Mouse (Mus musculus) lung, embryonic 14.5 days (tissue): ENCODE results near the gene Icos. TPM values are rescaled to one million over a fixed set of nuclear protein-coding genes. Genes with fewer than 3 reads are reported as not detected.

Source experiments
- ATAC-seq: fragments of 200-750 bp; cut with Nextera tagmentation; 2 replicates; pipeline ENCODE4 v1.8.0; 2017; ENCODE audit warnings: mild to moderate bottlenecking, moderate TSS enrichment, moderate library complexity; ENCODE audit not compliant: insufficient read depth
- DNase-seq: peaks from one replicate; pipeline ENCODE4 v3.0.0-alpha.2; 2015
- H3K27ac ChIP-seq: fragments of 300-500 bp; sonication (generic); 2 replicates; pipeline ENCODE4 v1.5.1; 2014; ENCODE audit warnings: low read depth, mild to moderate bottlenecking, moderate library complexity
- H3K27me3 ChIP-seq: fragments of 300-500 bp; sonication (generic); 2 replicates; pipeline ENCODE4 v1.6.1; 2014; ENCODE audit warnings: low read length, control low read depth; ENCODE audit not compliant: insufficient read depth
- H3K36me3 ChIP-seq: fragments of 300-500 bp; sonication (generic); 2 replicates; pipeline ENCODE4 v1.6.1; 2014; ENCODE audit warnings: control low read depth; ENCODE audit not compliant: insufficient read depth
- H3K4me1 ChIP-seq: fragments of 300-500 bp; sonication (generic); 2 replicates; pipeline ENCODE4 v1.6.1; 2014; ENCODE audit warnings: antibody characterized with exemption, control low read depth; ENCODE audit not compliant: insufficient read depth
- H3K4me2 ChIP-seq: fragments of 300-500 bp; sonication (generic); 2 replicates; pipeline ENCODE4 v1.6.1; 2014; ENCODE audit warnings: mild to moderate bottlenecking
- H3K4me3 ChIP-seq: fragments of 300-500 bp; sonication (generic); 2 replicates; pipeline ENCODE4 v1.5.1; 2014; ENCODE audit warnings: low read depth, low read length
- H3K9ac ChIP-seq: fragments of 300-500 bp; sonication (generic); 2 replicates; pipeline ENCODE4 v1.6.1; 2014
- H3K9me3 ChIP-seq: fragments of 300-500 bp; sonication (generic); 2 replicates; pipeline ENCODE4 v1.6.1; 2016; ENCODE audit warnings: low read depth, low read length, control low read depth
- CTCF ChIP-seq: IDR thresholded peaks from 2 replicates; pipeline ENCODE4 v1.5.1; 2016; ENCODE audit warnings: antibody characterized with exemption, low read depth
- WGBS: fragments of 180-500 bp; shearing (Covaris S2); extraction: QIAGEN DNeasy Blood & Tissue Kit; methylation state at CpG from one replicate; pipeline ENCODE4 v1.1.7; 2014; 5-methylcytosine and 5-hydroxymethylcytosine counted together
- polyA plus RNA-seq: library from polyadenylated mRNA; unstranded; fragments of >200 nt; fragmentation: Nextera tagmentation; extraction: Ambion mirVana; gene quantifications from 2 replicates; pipeline ENCODE4 v1.2.1, GENCODE M21; 2014

Icos gene
- polyA plus RNA-seq, 1 experiment from 2014 or later, result not detected

GRCm38 (mm10) chr1:60940023-60940422 lies 37.7 kb upstream of the Icos start:
- WGBS, result 71% methylated on average over 3 of the region's 3 CpGs
- Histone ChIP-seq H3K4me1 (no peaks in the 10 kb centered on the region), H3K4me3 (no peak overlapping the region), H3K36me3 (no peaks in the 10 kb centered on the region), H3K4me2 (no peak overlapping the region), H3K27ac (no peak overlapping the region), H3K9me3 (no peaks in the 10 kb centered on the region), H3K9ac (no peak overlapping the region), H3K27me3 (no peaks in the 10 kb centered on the region)
- TF ChIP-seq CTCF, result no peak
- DNase-seq (no peak), ATAC-seq (no peak)

GRCm38 (mm10) chr1:60940620-60941019 lies 37.1 kb upstream of the Icos start:
- Histone ChIP-seq H3K27ac (no peak overlapping the region), H3K4me2 (no peak overlapping the region), H3K36me3 (no peaks in the 10 kb centered on the region), H3K9me3 (no peaks in the 10 kb centered on the region), H3K4me3 (no peak overlapping the region), H3K4me1 (no peaks in the 10 kb centered on the region), H3K27me3 (no peaks in the 10 kb centered on the region), H3K9ac (no peak overlapping the region)
- no peak for DNase-seq
- ATAC-seq, result no peak
- WGBS, result 70% methylated on average over 1 of the region's 1 CpGs
- TF ChIP-seq CTCF, result no peak

- H3K27ac ChIP-seq, result no peak overlapping the region
- H3K4me3 ChIP-seq, result no peak overlapping the region
- ATAC-seq (no peak), DNase-seq (no peak)
- H3K9ac ChIP-seq, result no peak overlapping the region
- no peaks in the 10 kb centered on the region for H3K27me3 ChIP-seq
- WGBS, result 86% methylated on average over 5 of the region's 5 CpGs
- no peak for TF ChIP-seq CTCF
- H3K9me3 ChIP-seq, result no peaks in the 10 kb centered on the region
- H3K4me1 ChIP-seq, result no peaks in the 10 kb centered on the region
- H3K4me2 ChIP-seq, result no peak overlapping the region
- H3K36me3 ChIP-seq, result no peaks in the 10 kb centered on the region
Measured at GRCm38 (mm10) chr1:60941056-60942048, 36.4 kb upstream of the Icos start.

GRCm38 (mm10) chr1:60942921-60943320 lies 34.8 kb upstream of the Icos start:
- Histone ChIP-seq H3K4me2 (no peak overlapping the region), H3K9me3 (no peaks in the 10 kb centered on the region), H3K27ac (no peak overlapping the region), H3K9ac (no peak overlapping the region), H3K36me3 (no peaks in the 10 kb centered on the region), H3K4me1 (no peaks in the 10 kb centered on the region), H3K4me3 (no peak overlapping the region), H3K27me3 (no peaks in the 10 kb centered on the region)
- WGBS, result 71% methylated on average over 2 of the region's 2 CpGs
- ATAC-seq, result no peak
- DNase-seq, result no peak
- no peak for TF ChIP-seq CTCF

GRCm38 (mm10) chr1:60945633-60946401 lies 31.9 kb upstream of the Icos start:
- no peaks in the 10 kb centered on the region for H3K9me3 ChIP-seq
- DNase-seq, result no peak

GRCm38 (mm10) chr1:60948112-60948511 lies 29.6 kb upstream of the Icos start:
- Histone ChIP-seq H3K36me3 (no peaks in the 10 kb centered on the region), H3K4me3 (no peak overlapping the region), H3K27ac (no peak overlapping the region), H3K4me2 (no peak overlapping the region), H3K27me3 (no peaks in the 10 kb centered on the region), H3K9me3 (no peaks in the 10 kb centered on the region), H3K9ac (no peak overlapping the region), H3K4me1 (no peaks in the 10 kb centered on the region)
- no peak for ATAC-seq
- TF ChIP-seq CTCF, result no peak
- WGBS, result 60% methylated on average over 6 of the region's 6 CpGs
- DNase-seq, result peak; percentile 52

More at GRCm38 (mm10) chr1:60945633-60946401, 31.9 kb upstream of the Icos start:
- no peak overlapping the region for H3K4me2 ChIP-seq
- H3K4me3 ChIP-seq, result no peak overlapping the region
- 71% methylated on average over 8 of the region's 8 CpGs for WGBS
- TF ChIP-seq CTCF, result no peak
- no peaks in the 10 kb centered on the region for H3K36me3 ChIP-seq
- H3K9ac ChIP-seq, result no peak overlapping the region
- no peaks in the 10 kb centered on the region for H3K4me1 ChIP-seq
- H3K27ac ChIP-seq, result no peak overlapping the region
- no peaks in the 10 kb centered on the region for H3K27me3 ChIP-seq
- ATAC-seq, result no peak

GRCm38 (mm10) chr1:60952958-60953357 lies 24.8 kb upstream of the Icos start:
- DNase-seq, result no peak

More at GRCm38 (mm10) chr1:60952958-60953357, 24.8 kb upstream of the Icos start:
- no peak for TF ChIP-seq CTCF
- Histone ChIP-seq H3K9ac (no peak overlapping the region), H3K36me3 (no peaks in the 10 kb centered on the region), H3K27me3 (no peaks in the 10 kb centered on the region), H3K4me3 (no peak overlapping the region), H3K4me2 (no peak overlapping the region), H3K4me1 (no peaks in the 10 kb centered on the region), H3K27ac (no peak overlapping the region), H3K9me3 (no peaks in the 10 kb centered on the region)
- 56% methylated on average over 7 of the region's 7 CpGs for WGBS
- ATAC-seq, result no peak
